Mouse (Mus musculus) heart, postnatal 0 days (tissue): ENCODE measurements at regions not wholly inside any gene's neighbourhood (a gene's known extent, or its start where the extent isn't known, plus 50 kb on each side); places are given as distances from the start of the nearest gene placed in this dataset.

Source experiments
- ATAC-seq: fragments of 200-750 bp; cut with Nextera tagmentation; 2 replicates; pipeline ENCODE4 v1.8.0; 2017; ENCODE audit warnings: low read depth, moderate number of reproducible peaks, moderate library complexity; ENCODE audit not compliant: insufficient read depth
- DNase-seq: peaks from one replicate; pipeline ENCODE4 v3.0.0-alpha.2; 2016; ENCODE audit warnings: low spot score
- H3K27ac ChIP-seq: fragments of 300-500 bp; sonication (generic); 2 replicates; pipeline ENCODE4 v1.5.1; 2014; ENCODE audit warnings: low read depth, mild to moderate bottlenecking
- H3K27me3 ChIP-seq: fragments of 300-500 bp; sonication (generic); 2 replicates; pipeline ENCODE4 v1.6.1; 2014; ENCODE audit warnings: low read length, mixed read lengths; ENCODE audit not compliant: control insufficient read depth, insufficient read depth
- H3K36me3 ChIP-seq: fragments of 300-500 bp; sonication (generic); replicated peaks from 2 replicates; pipeline ENCODE4 v1.6.1; 2014; ENCODE audit warnings: low read length, mixed read lengths; ENCODE audit not compliant: control insufficient read depth, insufficient read depth
- H3K4me1 ChIP-seq: fragments of 300-500 bp; sonication (generic); 2 replicates; pipeline ENCODE4 v1.6.1; 2014; ENCODE audit warnings: antibody characterized with exemption; ENCODE audit not compliant: control insufficient read depth, insufficient read depth
- H3K4me2 ChIP-seq: fragments of 300-500 bp; sonication (generic); 2 replicates; pipeline ENCODE4 v1.6.1; 2014; ENCODE audit warnings: low read depth, mild to moderate bottlenecking, low read length, moderate library complexity
- H3K4me3 ChIP-seq: fragments of 300-500 bp; sonication (generic); 2 replicates; pipeline ENCODE4 v1.5.1; 2014; ENCODE audit warnings: low read depth, low read length
- H3K9ac ChIP-seq: fragments of 300-500 bp; sonication (generic); replicated peaks from 2 replicates; pipeline ENCODE4 v1.6.1; 2014; ENCODE audit warnings: low read depth, low read length, mixed read lengths
- H3K9me3 ChIP-seq: fragments of 300-500 bp; sonication (generic); replicated peaks from 2 replicates; pipeline ENCODE4 v1.6.1; 2016; ENCODE audit warnings: low read length; ENCODE audit not compliant: control insufficient read depth
- CTCF ChIP-seq: IDR thresholded peaks from 2 replicates; pipeline ENCODE4 v1.5.1; 2016; ENCODE audit warnings: antibody characterized with exemption, control low read depth, low read depth
- EP300 ChIP-seq: IDR thresholded peaks from 2 replicates; pipeline ENCODE4 v1.6.1; 2016; ENCODE audit warnings: antibody characterized with exemption, low read depth
- WGBS: fragments of 180-500 bp; shearing (Covaris S2); extraction: QIAGEN DNeasy Blood & Tissue Kit; methylation state at CpG from one replicate; pipeline ENCODE4 v1.1.7; 2014; 5-methylcytosine and 5-hydroxymethylcytosine counted together

GRCm38 (mm10) chr4:72060605-72061352 lies 139.9 kb downstream of the Tle1 start:
- 54% methylated on average over 6 of the region's 6 CpGs for WGBS
- Histone ChIP-seq H3K9ac (no peak overlapping the region), H3K4me2 (no peak overlapping the region), H3K27me3 (no peaks in the 10 kb centered on the region), H3K4me3 (no peak overlapping the region), H3K36me3 (no peaks in the 10 kb centered on the region), H3K9me3 (no peaks in the 10 kb centered on the region), H3K4me1 (no peaks in the 10 kb centered on the region), H3K27ac (no peak overlapping the region)
- DNase-seq (no peak), ATAC-seq (no peak)
- TF ChIP-seq CTCF (no peak), EP300 (no peak)

- 27% methylated on average over 6 of the region's 6 CpGs for WGBS
- Histone ChIP-seq H3K4me1 (no peaks in the 10 kb centered on the region), H3K4me3 (no peak overlapping the region), H3K9ac (no peak overlapping the region), H3K9me3 (no peaks in the 10 kb centered on the region), H3K27ac (no peak overlapping the region), H3K27me3 (no peaks in the 10 kb centered on the region), H3K4me2 (no peak overlapping the region), H3K36me3 (no peaks in the 10 kb centered on the region)
- ATAC-seq (no peak), DNase-seq (no peak)
- TF ChIP-seq EP300 (no peak), CTCF (no peak)
These were observed 150.9 kb downstream of the Tle1 start for GRCm38 (mm10) chr4:72049638-72050454.

- H3K9ac ChIP-seq: no peak overlapping the region
- no peaks in the 10 kb centered on the region for H3K27me3 ChIP-seq
- no peak for TF ChIP-seq CTCF
- no peak for TF ChIP-seq EP300
- 59% methylated on average over 2 of the region's 2 CpGs for WGBS
- ATAC-seq: no peak
- H3K27ac ChIP-seq: no peak overlapping the region
- no peaks in the 10 kb centered on the region for H3K36me3 ChIP-seq
- H3K4me1 ChIP-seq: no peaks in the 10 kb centered on the region
- H3K9me3 ChIP-seq: no peaks in the 10 kb centered on the region
- no peak for DNase-seq
- H3K4me2 ChIP-seq: no peak overlapping the region
- H3K4me3 ChIP-seq: no peak overlapping the region
These were observed 178.6 kb downstream of the Tle1 start for GRCm38 (mm10) chr4:72022152-72022551.

- Histone ChIP-seq H3K27ac (no peak overlapping the region), H3K27me3 (no peaks in the 10 kb centered on the region), H3K4me2 (no peak overlapping the region), H3K4me1 (no peaks in the 10 kb centered on the region), H3K4me3 (no peak overlapping the region), H3K9ac (no peak overlapping the region), H3K36me3 (no peaks in the 10 kb centered on the region), H3K9me3 (no peaks in the 10 kb centered on the region)
- DNase-seq (no peak), ATAC-seq (no peak)
- no peak for TF ChIP-seq CTCF
- no peak for TF ChIP-seq EP300
- WGBS: 57% methylated on average over 2 of the region's 2 CpGs
These were observed 186.4 kb downstream of the Tle1 start for GRCm38 (mm10) chr4:72014221-72014850.

GRCm38 (mm10) chr4:72013583-72013982 lies 187.1 kb downstream of the Tle1 start:
- Histone ChIP-seq H3K36me3 (no peaks in the 10 kb centered on the region), H3K4me3 (no peak overlapping the region), H3K4me1 (no peaks in the 10 kb centered on the region), H3K27ac (no peak overlapping the region), H3K9ac (no peak overlapping the region), H3K27me3 (no peaks in the 10 kb centered on the region), H3K9me3 (0 out of 2 replicates have a peak, but pooled peaks cover 3% of the 10 kb centered on the region), H3K4me2 (no peak overlapping the region)
- 54% methylated on average over 3 of the region's 3 CpGs for WGBS
- no peak for DNase-seq
- no peak for ATAC-seq
- TF ChIP-seq EP300: no peak
